Mouse (Mus musculus) hindbrain, embryonic 11.5 days (tissue): ENCODE measurements around the gene Smok2a. TPM values are rescaled to one million over a fixed set of nuclear protein-coding genes. Genes with fewer than 3 reads are reported as not detected.
A peak's percentile ranks its signal among the peaks of the same experiment; 100 is the strongest.
"Not testable (repeated sequence)": the region's sequence is repeated elsewhere in the genome, so short reads cannot be mapped to it uniquely, and the experiment has no call there.

Experiments
- ATAC-seq: fragments of 200-750 bp; cut with Nextera tagmentation; 2 replicates; pipeline ENCODE4 v1.8.0; 2017; ENCODE audit warnings: mild to moderate bottlenecking, moderate TSS enrichment, moderate library complexity; ENCODE audit not compliant: low FRiP score
- DNase-seq: peaks from one replicate; pipeline ENCODE4 v3.0.0-alpha.2; 2015; ENCODE audit warnings: low spot score
- H3K27ac ChIP-seq: fragments of 300-500 bp; sonication (generic); 2 replicates; pipeline ENCODE4 v1.5.1; 2014; ENCODE audit warnings: mild to moderate bottlenecking, low read depth, low read length
- H3K27me3 ChIP-seq: fragments of 300-500 bp; sonication (generic); 2 replicates; pipeline ENCODE4 v1.6.1; 2014; ENCODE audit warnings: mild to moderate bottlenecking, low read length, moderate library complexity, mixed read lengths; ENCODE audit not compliant: control insufficient read depth, insufficient read depth
- H3K36me3 ChIP-seq: fragments of 300-500 bp; sonication (generic); 2 replicates; pipeline ENCODE4 v1.6.1; 2014; ENCODE audit warnings: mild to moderate bottlenecking, low read length, moderate library complexity, mixed read lengths; ENCODE audit not compliant: control insufficient read depth, insufficient read depth
- H3K4me1 ChIP-seq: fragments of 300-500 bp; sonication (generic); replicated peaks from 2 replicates; pipeline ENCODE4 v1.6.1; 2014; ENCODE audit warnings: low read length, mixed read lengths; ENCODE audit not compliant: control insufficient read depth, insufficient read depth
- H3K4me2 ChIP-seq: fragments of 300-500 bp; sonication (generic); replicated peaks from 2 replicates; pipeline ENCODE4 v1.6.1; 2014; ENCODE audit warnings: mild to moderate bottlenecking, low read depth, low read length
- H3K4me3 ChIP-seq: fragments of 300-500 bp; sonication (generic); 2 replicates; pipeline ENCODE4 v1.5.1; 2014; ENCODE audit warnings: low read depth, low read length
- H3K9ac ChIP-seq: fragments of 300-500 bp; sonication (generic); 2 replicates; pipeline ENCODE4 v1.6.1; 2014; ENCODE audit warnings: low read depth, low read length
- H3K9me3 ChIP-seq: fragments of 300-500 bp; sonication (generic); 2 replicates; pipeline ENCODE4 v1.6.1; 2016; ENCODE audit warnings: low read length; ENCODE audit not compliant: control insufficient read depth
- WGBS: fragments of 180-500 bp; shearing (Covaris S2); extraction: QIAGEN DNeasy Blood & Tissue Kit; methylation state at CpG from one replicate; pipeline ENCODE4 v1.1.7; 2014; 5-methylcytosine and 5-hydroxymethylcytosine counted together
- polyA plus RNA-seq: library from polyadenylated mRNA; unstranded; fragments of >200 nt; fragmentation: Nextera tagmentation; extraction: Ambion mirVana; gene quantifications from 2 replicates; pipeline ENCODE4 v1.2.1, GENCODE M21; 2014

Gene Smok2a
- polyA plus RNA-seq, 1 experiment from 2014 or later = not detected

DNA sequence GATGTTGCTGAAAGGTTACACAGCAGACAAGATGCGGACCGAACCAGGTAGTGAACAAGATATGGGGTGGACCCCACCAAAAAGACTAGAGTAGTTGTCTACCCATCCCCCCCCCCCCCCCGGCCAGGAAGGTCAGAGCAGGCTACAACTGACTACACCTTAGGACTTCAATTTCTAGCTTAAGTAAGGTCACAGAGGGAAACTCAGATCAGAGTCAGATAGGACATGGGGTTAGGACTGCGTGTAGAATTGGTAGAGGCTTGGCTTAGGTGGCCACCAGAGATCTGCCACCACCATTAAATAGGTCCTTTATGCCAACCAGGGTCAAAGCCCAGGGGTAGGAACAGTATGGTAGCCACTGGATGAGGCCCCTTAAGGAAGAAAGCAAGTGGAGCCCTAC is 18.5 kb downstream of the Smok2a start:
- H3K9ac ChIP-seq, H3K4me2 ChIP-seq, DNase-seq, H3K36me3 ChIP-seq, H3K27ac ChIP-seq, H3K4me3 ChIP-seq, H3K27me3 ChIP-seq, H3K4me1 ChIP-seq: not testable (repeated sequence)
- peak; percentile 20; the same call in 1 of the 2 replicates for ATAC-seq
- peaks cover 30% of the 10 kb centered on the region for H3K9me3 ChIP-seq
- WGBS = 81% methylated on average over 4 of the region's 4 CpGs

GRCm38 (mm10) chr17:13240807-13241727 is 20.1 kb downstream of the Smok2a start:
- not testable (repeated sequence) for H3K27ac ChIP-seq, DNase-seq, H3K9ac ChIP-seq, H3K4me3 ChIP-seq, H3K36me3 ChIP-seq, H3K4me1 ChIP-seq, H3K4me2 ChIP-seq, H3K27me3 ChIP-seq
- peaks cover 20% of the 10 kb centered on the region for H3K9me3 ChIP-seq
- 85% methylated on average over 7 of the region's 13 CpGs for WGBS
- ATAC-seq = peak; percentile 28; the same call in 1 of the 2 replicates

GRCm38 (mm10) chr17:13254786-13255185 is 33.8 kb downstream of the Smok2a start:
- not testable (repeated sequence) for H3K27me3 ChIP-seq, H3K9ac ChIP-seq, H3K4me2 ChIP-seq, H3K4me1 ChIP-seq, H3K36me3 ChIP-seq, ATAC-seq, H3K4me3 ChIP-seq, DNase-seq, H3K27ac ChIP-seq, H3K9me3 ChIP-seq
- 70% methylated on average over 1 of the region's 5 CpGs for WGBS

Other genes with a start within 250 kb of the Smok2a start
- 130 and 133 TPM in 2 replicates for gene Wtap, start 227.0 kb upstream of the Smok2a start, polyA plus RNA-seq
- 120 and 127 TPM in 2 replicates for gene Sod2, start 214.3 kb upstream of the Smok2a start, polyA plus RNA-seq
- 0.25 TPM in 1 of 2 replicates, not detected in the other for gene Gpr31b, start 168.9 kb upstream of the Smok2a start, polyA plus RNA-seq
- 0.23 TPM in 1 of 2 replicates, not detected in the other for gene Tcp10b, start 160.1 kb upstream of the Smok2a start, polyA plus RNA-seq
- gene Unc93a, start 89.4 kb upstream of the Smok2a start, polyA plus RNA-seq = not detected in 2 replicates
- gene Smok2b, start 9.1 kb downstream of the Smok2a start, polyA plus RNA-seq = not detected in 2 replicates
- gene Tcp10c, start 133.4 kb downstream of the Smok2a start, polyA plus RNA-seq = not detected in 2 replicates